Mouse (Mus musculus): ENCODE data around the gene Epb41.

The Epb41 gene

DNA sequence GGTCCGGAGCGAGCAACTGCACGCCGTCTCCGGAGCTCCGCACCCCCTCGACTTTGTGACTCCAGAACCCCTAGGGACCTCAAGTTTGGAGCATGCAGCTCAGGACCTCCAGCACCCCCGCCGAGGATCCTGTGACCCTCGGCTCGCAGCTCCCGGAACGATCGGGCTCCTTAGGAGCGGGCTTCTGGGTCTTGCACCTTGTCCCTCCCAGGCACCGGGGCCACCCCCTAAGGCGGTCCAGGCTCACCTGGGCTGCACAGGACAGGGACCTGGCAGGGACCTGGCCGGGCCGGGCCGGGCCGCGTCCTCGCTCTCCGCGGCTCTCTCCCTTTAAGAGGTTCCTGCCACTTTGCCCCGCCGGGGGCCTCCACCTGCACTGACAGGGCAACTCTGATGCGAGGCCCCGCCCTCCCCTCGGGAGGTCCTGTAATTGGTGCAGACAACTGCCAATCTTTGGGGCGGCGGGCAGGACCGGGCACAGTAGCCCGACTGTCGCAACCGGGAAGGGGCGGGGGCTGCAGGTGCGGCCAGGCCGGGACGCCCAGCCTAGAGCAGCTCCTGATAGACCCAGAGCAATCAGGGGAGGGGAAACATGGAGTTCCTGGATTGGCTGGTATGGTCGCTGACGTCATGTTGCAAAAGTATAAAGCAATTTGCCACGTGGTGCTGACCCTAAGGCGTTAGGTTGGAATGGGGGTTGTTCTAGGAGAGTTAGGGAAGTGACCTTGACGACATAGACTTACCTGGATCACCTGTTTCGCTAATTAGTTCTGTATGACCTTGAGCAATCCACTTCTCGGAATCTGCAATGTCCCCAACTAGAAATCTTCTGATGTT, at the start of gene Epb41:
Gene Epb41, minus strand, starts transcription at position 389 of the 837 bp plus-strand sequence.
- DNase-seq (ENCODE audit: low spot score), result peak; percentile 93

DNA sequence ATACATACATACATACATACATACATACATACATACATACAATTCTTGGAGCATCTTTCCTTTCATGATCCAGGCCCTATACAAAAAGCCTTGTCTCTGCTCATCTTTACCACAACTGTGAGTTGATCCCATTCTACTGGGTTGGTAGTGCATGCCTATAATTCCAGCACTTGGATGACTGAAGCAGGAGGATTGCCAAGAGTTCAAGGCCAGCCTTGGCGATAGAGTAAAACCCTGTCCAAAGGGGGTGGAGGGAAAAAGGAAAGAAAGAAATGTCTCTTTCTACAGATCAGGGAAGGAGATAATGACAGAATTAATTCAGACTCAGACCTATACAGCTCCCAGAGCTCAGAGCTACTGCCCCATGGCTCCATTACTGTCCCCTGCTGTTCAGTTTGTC, 48.0 kb upstream of the Epb41 start:
- DNase-seq (ENCODE audit: low spot score), result no peak

DNA sequence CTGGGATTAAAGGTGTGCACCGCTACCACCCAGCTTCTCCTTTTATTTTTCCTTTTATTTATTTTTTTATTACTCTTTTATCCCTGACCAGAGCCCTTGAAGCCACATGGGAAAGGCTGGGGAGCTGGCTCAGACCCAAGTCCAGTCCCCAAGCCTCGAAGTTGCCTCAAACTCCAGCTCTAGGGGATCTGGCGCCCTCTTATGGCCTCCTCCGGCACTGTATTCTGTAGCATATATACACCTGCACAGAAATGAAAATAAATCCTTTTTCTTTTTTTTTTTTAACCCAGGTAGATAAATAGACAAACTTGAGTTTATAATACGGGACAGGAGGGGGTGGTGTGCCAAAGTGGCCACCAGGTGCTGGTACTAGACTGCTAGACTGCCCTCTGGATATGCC, 46.6 kb upstream of the Epb41 start:
- DNase-seq (ENCODE audit: low spot score), result no peak

DNA sequence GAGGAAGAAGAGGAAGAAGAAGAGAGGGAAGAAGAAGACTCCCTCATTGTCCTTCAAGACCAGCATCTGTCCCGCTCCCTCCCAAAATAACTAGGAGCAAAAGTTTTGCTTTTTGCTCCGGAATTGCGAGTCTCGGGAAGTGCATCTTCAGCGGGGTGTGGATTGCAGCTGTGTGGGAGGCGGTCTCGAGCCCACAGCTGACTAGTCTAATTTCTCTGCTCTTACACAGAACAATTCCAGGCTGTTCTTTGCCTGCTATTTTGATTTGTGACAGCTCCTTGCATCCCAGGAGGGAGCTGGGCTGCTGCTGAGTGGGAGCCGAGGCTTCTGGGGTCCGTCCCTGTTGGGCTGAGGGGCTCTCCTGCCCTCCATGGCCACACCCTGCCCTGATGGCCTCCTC, 44.4 kb upstream of the Epb41 start:
- no peak for DNase-seq (ENCODE audit: low spot score)

DNA sequence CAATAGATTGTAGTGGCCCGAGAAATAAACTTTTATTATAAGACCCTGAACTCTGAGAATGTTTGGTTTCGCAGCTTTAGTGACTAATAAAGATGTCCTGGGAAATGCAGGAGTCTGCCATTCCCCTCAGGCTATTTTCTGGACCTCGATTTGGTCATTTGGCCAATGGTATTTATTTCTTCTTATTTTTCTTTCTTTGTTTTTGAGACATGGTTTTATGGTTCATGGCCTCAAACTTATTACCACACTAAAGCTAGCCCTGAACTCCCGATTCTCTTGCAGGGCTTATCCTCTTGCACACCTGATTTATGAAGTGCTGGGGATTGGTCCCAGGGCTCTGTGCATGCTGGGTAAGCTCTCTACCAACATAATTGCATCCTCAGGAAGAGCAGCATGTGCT, 41.2 kb upstream of the Epb41 start:
- no peak for DNase-seq (ENCODE audit: low spot score)

DNA sequence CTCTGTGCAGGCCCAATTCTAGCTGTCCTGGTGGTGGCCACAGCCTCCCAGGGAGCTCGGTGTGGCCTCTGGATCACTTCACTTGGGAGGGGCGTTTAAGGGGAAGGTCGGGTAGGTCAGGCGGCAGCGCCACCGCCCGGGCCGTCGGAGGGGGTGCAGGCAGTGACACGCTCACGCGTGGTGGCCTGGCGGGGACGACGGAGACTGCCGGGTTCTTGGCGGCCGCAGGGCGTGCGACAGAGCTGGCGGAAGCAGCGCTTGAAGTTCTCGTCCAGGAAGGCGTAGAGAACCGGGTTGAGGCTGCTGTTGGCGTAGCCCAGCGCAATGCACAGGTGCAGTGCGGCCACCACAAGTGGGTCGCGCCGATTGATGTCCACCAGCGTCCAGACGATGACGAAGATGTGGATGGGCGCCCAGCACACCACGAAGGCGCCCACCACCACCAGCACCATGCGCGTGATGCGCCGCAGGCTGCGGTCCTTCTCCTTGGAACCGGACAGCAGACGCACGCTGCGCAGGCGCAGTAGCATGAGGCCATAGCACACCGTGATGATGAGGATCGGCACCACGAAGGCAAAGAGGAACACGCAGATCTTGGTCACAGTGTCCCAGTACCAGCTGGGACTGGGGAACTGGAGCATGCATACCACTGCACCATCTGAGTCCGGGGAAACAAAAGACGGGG, 38.4 kb upstream of the Epb41 start:
- DNase-seq (ENCODE audit: low spot score), result peak; percentile 32

DNA sequence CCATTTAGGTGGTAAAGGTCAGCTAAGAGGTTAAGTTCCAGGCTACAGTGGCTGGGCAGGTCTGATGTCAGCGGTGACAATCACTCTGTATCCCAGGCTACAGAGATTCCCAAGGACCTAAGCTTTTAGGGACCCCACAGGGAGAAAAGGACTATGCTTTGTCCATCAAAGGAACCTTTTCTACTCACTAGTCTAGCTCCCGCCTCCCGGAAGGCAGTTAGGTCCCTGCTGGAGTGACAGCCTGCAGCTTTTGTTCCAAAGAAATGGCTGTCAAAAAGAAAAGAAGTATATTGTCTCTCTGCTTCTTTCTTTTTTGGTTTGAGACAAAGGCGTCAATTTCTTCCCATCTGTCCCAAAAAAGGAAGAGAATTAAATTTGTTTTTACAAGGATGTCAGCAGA, 36.1 kb upstream of the Epb41 start:
- DNase-seq (ENCODE audit: low spot score), result no peak

DNA sequence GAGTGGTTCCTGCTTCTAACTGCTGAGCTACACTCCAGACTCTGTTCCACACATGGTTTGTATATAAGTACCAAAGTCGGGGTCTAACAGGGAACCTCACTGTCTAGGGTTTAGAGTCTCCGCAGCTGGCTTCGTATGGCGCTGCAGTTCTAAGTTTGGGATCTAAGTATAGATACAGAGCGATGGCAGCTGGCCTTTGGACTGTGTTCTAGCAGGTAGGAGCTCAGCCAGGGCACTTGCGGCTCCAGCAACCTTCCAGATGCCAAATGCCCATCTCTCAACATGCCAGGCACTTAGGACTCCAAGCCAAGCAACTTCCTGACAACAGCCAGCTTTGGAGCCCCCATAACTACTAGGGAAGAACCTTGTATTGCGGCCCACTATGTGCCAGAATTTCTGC, 33.1 kb upstream of the Epb41 start:
- no peak for DNase-seq (ENCODE audit: low spot score)

DNA sequence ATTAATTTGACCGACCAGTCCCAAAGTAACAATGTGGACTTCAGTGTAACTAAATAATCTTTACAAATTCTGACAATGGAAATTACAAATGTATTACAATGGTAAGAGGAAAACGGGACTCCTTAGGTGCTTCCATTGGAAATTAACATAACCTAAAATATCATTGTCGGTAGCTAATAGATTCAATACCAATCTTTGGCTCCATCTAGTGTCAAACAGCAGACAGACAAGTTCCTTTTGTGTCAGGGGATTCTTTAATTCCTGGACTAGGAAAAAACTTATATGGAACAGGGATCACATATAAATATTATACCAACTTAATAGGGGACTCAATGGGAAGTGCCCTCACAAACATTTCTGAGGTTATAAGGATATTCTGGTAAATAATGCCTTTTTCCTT, 26.0 kb upstream of the Epb41 start:
- DNase-seq (ENCODE audit: low spot score), result peak; percentile 62

DNA sequence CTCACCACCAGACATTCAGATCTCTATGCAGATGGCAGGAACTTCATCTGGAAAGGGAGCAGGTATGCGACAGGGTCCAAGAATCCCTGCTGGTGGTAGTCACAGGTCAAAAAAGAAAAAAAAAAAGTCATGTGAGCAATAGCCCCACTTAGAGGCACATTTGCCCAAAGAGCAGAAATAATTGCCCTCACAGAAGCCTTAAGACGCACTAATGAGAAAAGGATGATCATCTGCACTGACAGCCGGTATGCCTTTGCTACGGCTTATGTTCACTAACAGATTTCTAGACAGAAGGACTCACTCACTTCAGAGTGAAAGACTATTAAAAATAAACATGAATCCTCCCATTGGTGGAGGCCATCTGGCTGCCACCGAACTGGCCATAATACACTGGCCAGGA, 24.4 kb upstream of the Epb41 start:
- DNase-seq (ENCODE audit: low spot score), result peak; percentile 57

DNA sequence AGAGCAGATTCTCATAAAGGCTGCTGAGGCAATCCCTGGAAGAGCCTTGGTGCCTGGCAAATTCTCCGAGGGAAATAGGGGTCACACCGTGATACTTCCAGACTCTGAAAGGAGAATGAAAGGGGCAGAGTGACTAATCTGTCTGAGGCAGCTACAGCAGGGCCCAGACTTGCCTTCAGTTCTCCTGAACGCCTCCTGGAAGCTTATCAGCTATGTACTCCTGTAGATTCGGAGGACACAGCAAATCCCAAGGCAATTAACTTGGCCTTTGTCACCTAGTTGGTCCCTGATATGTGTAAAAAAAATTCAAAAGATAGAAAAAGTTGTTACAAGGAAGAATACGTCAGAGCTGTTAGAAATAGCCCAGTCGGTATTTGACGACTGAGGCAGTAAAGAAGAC, 19.9 kb upstream of the Epb41 start:
- no peak for DNase-seq (ENCODE audit: low spot score)

DNA sequence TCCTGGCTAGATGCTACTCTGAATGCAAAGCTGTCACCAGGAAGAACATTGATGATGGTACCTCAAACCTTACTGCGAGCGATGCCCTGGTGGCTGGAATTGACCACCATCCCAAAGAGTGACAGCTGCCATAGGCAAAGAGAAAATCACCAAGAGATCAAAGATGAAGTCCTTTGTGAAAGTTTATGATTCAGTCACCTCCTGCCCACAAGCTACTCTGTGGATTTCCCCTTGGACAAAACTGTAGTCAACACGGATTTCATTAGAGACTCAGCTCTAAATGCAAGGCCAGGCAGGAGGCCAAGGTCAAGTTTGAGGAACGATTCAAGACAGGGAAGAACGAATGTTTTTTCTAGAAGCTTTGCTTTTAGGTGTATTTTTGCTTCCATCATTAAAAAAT, 18.8 kb upstream of the Epb41 start:
- no peak for DNase-seq (ENCODE audit: low spot score)

DNA sequence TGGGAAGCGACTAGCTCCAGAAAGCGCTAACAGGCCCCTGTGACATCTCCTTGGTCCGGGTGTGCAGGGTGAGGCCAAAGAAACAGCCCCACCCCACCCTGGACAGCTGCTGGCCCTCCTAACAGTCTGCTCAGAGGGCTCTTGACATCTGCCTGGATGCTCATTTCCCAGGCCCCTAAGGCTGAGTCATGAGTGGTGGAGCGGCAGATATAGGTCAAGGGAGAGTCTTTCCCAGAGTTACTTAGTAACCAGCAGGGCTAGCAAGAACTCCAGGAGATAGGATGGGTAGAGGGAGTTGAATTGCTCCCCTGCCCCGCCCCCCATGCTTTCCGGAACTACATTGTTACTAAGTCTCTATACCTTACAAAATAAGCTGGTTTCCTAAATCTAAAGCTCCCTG, 18.0 kb upstream of the Epb41 start:
- DNase-seq (ENCODE audit: low spot score), result peak; percentile 68

DNA sequence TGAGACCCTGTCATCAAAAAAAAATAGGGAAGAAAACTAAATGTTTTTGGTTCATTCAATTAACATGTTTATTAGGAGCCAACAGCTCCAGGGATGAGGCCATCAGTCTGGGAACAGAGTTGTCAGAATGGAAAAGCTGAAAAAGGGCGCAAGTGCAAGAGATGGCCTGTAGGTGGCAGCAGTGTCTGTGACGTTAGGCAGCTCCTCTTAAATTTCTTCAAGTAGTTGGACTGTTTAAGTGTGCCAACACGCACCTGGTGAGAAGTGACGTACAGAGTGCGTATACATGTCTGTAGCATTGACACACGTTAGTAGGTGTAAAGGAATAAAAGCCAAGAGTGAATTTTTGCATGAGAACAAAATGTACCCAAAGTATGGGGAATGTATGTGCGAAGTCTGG, 13.8 kb upstream of the Epb41 start:
- DNase-seq (ENCODE audit: low spot score), result peak; percentile 88

DNA sequence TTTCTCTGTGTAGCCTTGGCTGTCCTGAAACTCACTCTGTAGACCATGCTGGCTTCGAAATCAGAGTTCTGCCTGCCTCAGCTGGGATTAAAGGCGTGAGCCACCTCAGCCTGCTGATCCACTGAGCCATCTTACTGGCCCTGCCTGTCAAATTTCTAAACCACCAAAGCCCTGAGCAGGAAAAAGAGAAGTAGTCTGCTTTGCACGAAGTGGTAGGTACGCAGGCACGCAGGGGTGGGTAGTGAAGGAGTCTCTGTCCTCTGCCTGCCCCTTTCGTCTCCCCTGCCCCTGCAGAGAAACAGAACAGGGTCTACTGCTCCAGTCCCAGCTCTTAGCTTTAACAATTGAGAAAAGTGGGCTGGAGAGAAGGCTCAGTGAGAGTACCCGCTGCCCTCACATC, 10.0 kb upstream of the Epb41 start:
- DNase-seq (ENCODE audit: low spot score), result no peak

DNA sequence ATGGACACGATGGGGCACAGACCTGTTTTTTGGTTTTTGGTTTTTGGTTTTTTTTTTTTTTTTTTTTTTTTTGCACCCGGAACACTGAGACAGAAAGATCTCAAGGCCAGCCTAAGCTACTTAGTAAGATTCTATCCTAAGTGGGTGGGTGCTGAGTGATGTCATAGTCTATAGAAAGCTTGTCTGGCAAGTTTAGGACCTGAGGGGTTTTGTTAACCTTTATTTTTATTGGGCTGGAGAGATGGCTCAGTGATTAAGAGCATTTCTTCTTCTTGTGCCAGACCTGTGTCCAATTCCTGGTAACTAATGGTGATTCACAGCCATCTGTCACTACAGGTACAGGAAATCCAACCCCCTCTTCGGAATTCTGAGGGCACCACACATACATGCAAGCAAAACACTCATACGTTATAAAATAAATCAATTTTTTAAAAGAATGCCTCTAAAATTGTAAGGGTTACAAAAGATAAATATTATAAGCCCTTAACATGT, 5.4 kb upstream of the Epb41 start:
- DNase-seq (ENCODE audit: low spot score), result no peak

DNA sequence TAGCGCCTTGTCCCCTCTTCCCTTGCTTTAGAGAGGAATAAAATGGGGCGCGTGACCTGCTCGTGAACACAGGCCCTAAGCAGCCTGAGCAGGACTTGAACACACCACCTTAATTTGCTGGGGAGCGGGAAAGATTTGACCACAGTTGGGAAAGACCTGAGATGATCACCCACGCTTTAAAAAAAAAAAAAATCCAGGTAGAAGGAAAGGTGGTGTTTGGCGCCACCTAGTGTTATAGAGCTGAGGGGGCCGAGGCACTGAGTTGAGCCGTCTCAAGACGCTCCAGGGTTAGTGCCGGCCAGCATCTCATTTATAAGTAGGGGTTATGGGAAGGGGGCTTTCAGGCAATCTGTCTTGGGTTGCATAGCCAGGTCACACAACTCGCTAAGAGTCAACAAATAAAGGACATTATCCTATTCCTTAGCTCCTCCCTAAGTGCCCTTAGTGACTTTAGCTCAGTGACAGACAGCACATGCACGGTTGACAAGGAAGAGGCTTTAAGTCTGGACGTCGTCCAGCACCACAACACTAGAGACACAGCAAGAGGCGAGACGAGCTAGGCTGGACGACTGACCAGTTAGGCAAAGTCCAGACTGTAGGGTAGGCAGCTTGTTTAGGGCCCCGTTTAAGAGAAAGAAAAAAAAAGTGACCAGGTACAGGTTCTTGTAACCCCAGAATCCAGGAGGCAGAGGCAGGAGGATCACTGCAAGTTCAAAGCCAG, 4.6 kb upstream of the Epb41 start:
- DNase-seq (ENCODE audit: low spot score), result peak; percentile 88

DNA sequence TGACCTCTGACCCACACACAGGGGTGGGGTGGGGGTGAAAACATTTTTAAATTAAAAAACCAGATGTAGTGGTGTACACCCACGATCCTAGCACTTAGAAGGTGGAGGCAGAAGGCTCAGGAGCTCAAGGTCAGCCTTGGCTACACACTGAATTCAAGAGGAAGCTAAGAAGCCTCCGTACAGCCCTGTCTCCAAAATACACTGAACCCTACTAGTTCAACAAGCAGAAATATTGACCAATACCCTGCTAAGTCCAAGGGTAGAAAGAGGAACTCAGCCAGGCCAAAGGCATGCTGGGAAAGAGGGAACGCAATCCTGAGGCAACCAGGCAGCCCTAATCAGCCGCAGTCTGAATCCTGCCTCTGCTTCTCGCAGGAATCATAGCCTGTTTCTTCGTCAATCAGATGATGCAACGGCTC, 3.2 kb upstream of the Epb41 start:
- DNase-seq (ENCODE audit: low spot score), result no peak

DNA sequence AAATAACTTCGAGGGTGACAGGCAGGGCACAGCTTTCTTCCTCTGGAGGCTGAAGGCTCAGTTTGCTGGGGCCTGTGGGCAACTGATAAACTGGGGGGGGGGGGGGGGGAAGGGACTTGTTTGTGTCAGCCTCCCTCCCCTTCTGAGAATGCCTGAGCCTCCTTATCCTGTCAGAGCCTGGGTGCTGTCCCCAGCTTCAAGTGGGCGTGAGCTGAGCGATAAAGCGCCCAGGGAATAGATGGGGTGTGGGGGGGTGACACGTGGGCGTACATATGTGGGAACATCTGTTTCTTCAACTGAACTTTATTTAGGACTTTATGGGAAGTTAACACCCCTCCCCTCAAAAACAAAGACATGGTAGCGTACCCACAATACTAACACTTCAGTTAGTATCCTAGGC, 2.3 kb upstream of the Epb41 start:
- no peak for DNase-seq (ENCODE audit: low spot score)

DNA sequence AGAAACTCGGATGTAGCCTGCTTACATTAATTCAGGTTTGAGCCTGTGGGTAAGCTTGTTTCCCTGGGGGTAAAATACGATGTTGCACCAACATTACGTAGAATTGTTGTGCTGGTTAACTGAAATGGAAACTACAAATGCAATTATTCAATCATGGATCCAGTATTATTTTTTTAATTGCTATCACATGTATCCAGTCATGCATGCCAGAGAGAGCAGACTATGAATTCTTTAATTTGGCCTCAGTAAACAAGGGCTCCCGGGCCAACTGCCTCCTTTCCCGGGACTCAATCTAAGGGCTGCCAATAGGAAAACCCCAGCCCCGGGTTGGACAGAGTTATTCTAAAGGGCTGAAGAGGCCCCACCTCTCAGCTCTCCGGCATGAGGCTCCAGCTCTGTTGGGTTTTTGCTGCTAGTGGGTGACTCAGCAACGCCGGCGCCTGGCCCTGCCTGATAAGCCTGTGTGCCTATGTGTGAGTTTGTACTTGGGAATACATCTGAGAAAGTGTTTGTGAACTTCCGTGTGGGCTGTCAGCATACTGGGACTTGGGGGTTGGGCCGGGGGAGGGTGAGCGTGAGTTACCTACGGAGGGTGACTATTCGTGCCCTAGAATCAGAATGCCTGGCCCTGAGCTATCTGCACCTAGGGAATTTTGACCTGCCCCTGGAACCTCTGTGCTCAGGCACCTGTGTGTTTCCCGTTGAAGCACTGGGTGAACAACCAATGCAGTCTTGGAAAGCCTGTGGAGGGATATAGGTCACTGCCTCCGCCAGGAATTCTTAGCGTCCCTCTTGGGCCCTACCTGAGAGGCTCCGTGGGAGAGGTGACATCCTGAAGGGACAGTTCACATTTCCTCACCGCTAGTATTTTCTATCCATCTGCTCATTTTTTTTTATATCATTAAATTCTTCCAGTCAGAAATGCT, 1.6 kb upstream of the Epb41 start:
- DNase-seq (ENCODE audit: low spot score), result peak; percentile 69

DNA sequence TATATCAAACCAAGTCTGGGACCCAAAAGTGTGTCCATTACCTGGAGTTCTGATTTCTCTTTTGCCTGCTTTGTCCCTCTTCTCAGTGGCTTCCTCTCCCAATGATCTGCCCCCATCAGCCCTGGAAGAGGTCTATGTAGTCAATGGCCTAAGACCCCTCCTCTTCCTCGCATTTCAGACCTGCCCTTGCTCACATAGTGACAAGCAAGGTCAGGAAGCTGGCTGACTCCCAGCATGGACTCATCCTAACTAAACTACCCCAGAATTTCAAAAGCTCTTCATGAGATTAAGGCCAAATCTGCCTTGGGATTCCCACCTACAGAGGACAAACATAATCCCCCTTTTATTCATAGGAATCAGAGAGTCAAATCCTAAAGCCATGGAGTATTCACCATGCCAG, 675 bp upstream of the Epb41 start:
- no peak for DNase-seq (ENCODE audit: low spot score)
